Mouse (Mus musculus) ES-Bruce4 (cell line): ENCODE measurements around the gene Abcf3.

Experiments
- CTCF ChIP-seq: IDR thresholded peaks from one replicate; pipeline ENCODE4 v1.8.1; 2011; ENCODE audit warnings: low read depth, low read length
- POLR2A ChIP-seq: IDR thresholded peaks from one replicate; pipeline ENCODE4 v1.8.1; 2011; ENCODE audit warnings: low read length; ENCODE audit not compliant: insufficient read depth

GRCm38 (mm10) chr16:20552594-20552993 lies 4.2 kb downstream of the Abcf3 start:
- TF ChIP-seq CTCF (no peak), POLR2A (no peak)
